Mouse (Mus musculus) kidney, postnatal 0 days (tissue): ENCODE measurements around the gene Elovl5. TPM values are rescaled to one million over a fixed set of nuclear protein-coding genes. Genes with fewer than 3 reads are reported as not detected.

Source experiments
- ATAC-seq: fragments of 200-750 bp; cut with Nextera tagmentation; replicated peaks from 2 replicates; pipeline ENCODE4 v1.8.0; 2017; ENCODE audit warnings: low read depth, moderate number of reproducible peaks, moderate TSS enrichment, moderate library complexity; ENCODE audit not compliant: low FRiP score
- DNase-seq: peaks from one replicate; pipeline ENCODE4 v3.0.0-alpha.2; 2016; ENCODE audit warnings: low spot score
- H3K27ac ChIP-seq: fragments of 300-500 bp; sonication (generic); 2 replicates; pipeline ENCODE4 v1.5.1; 2014; ENCODE audit warnings: mild to moderate bottlenecking
- H3K27me3 ChIP-seq: fragments of 300-500 bp; sonication (generic); 2 replicates; pipeline ENCODE4 v1.6.1; 2014; ENCODE audit warnings: low read length, mixed read lengths; ENCODE audit not compliant: insufficient read depth
- H3K36me3 ChIP-seq: fragments of 300-500 bp; sonication (generic); 2 replicates; pipeline ENCODE4 v1.6.1; 2014; ENCODE audit warnings: low read length, mixed read lengths; ENCODE audit not compliant: insufficient read depth
- H3K4me1 ChIP-seq: fragments of 300-500 bp; sonication (generic); replicated peaks from 2 replicates; pipeline ENCODE4 v1.6.1; 2014; ENCODE audit warnings: antibody characterized with exemption, low read length, mixed read lengths; ENCODE audit not compliant: insufficient read depth
- H3K4me2 ChIP-seq: fragments of 300-500 bp; sonication (generic); 2 replicates; pipeline ENCODE4 v1.6.1; 2014; ENCODE audit warnings: mild to moderate bottlenecking, low read length, moderate library complexity, mixed read lengths
- H3K4me3 ChIP-seq: fragments of 300-500 bp; sonication (generic); replicated peaks from 2 replicates; pipeline ENCODE4 v1.5.1; 2014; ENCODE audit warnings: low read depth, low read length
- H3K9ac ChIP-seq: fragments of 300-500 bp; sonication (generic); 2 replicates; pipeline ENCODE4 v1.6.1; 2014; ENCODE audit warnings: low read depth, low read length
- H3K9me3 ChIP-seq: fragments of 300-500 bp; sonication (generic); replicated peaks from 2 replicates; pipeline ENCODE4 v1.6.1; 2016; ENCODE audit warnings: low read length, inconsistent platforms, mixed read lengths
- CTCF ChIP-seq: IDR thresholded peaks from 2 replicates; pipeline ENCODE4 v1.5.1; 2016; ENCODE audit warnings: antibody characterized with exemption, low read depth, mild to moderate bottlenecking, moderate library complexity
- WGBS: fragments of 180-500 bp; shearing (Covaris S2); extraction: QIAGEN DNeasy Blood & Tissue Kit; methylation state at CpG from one replicate; pipeline ENCODE4 v1.1.7; 2014; 5-methylcytosine and 5-hydroxymethylcytosine counted together
- polyA plus RNA-seq: library from polyadenylated mRNA; unstranded; fragments of >200 nt; fragmentation: Nextera tagmentation; extraction: Ambion mirVana; gene quantifications from 2 replicates; pipeline ENCODE4 v1.2.1, GENCODE M21; 2015

The Elovl5 gene
- polyA plus RNA-seq, 1 experiment from 2014 or later = 60.5 TPM

DNA sequence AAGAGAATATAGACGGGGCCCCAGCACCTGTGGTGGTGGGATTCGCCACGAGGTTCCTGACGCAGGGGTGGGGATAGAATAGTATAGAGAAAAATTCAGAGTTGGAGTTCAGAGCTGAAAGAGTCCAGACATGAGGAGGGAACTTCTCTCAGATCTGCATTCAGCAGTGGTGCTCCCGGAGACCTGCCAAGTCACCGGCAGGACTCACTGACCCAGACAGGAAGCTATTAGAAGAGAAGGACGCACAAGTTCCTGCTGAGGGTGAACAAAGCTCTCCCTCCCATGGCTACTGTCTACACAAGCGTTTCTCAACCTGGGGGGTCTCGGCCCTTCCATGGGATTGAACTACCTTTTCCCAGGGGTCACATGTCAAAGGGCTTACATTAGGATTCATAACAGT, 78.1 kb downstream of the Elovl5 start:
- Histone ChIP-seq H3K4me3 (no peak overlapping the region), H3K4me1 (no peaks in the 10 kb centered on the region), H3K9ac (no peak overlapping the region), H3K27ac (no peak overlapping the region), H3K9me3 (no peaks in the 10 kb centered on the region), H3K36me3 (no peaks in the 10 kb centered on the region), H3K4me2 (no peak overlapping the region), H3K27me3 (no peaks in the 10 kb centered on the region)
- 71% methylated on average over 9 of the region's 9 CpGs for WGBS
- ATAC-seq = no peak
- no peak for DNase-seq
- no peak for TF ChIP-seq CTCF

DNA sequence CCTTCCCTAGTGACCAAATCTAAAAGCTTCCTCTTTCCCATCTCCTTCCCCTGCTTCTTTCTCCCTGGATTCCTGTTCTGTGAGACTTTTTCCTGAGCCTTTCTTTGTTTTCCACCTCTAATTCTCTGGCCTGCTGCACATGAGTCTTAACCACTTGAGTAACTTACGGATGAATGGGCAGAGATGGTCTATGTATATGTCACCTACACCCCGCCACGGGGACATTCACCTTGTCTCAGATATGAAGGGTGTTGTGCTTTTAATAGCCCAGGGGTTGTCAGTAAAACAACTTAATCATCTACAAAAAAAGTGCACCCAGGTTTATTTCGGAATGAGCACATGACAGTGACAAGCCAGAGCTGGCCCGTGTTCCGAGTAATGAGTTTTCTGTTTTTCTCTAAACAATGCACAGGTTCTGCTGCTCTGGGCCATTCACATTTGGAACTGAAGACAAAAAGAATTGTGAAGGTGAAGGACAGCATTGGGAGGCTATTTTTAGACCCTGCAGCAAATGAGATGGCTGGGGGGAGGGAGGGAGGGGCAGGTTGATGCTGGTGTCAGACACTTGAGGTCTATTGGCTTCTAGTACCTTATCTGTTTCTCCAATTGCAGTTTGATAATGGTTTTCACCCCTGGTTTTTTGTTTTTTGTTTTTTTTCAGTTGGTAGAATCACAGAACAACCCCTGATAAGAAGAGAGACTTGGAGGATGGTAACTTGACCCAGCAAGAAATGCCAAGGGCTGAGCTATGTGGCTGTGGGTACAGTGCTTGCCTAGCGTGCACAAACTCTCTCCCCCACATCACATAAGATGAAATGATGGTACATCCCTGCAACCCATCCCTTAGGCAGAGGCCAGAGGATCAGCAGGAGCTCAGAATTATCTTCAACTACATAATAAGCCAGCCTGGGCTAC, 83.7 kb downstream of the Elovl5 start:
- Histone ChIP-seq H3K9ac (no peak overlapping the region), H3K4me2 (no peak overlapping the region), H3K4me1 (no peaks in the 10 kb centered on the region), H3K27ac (no peak overlapping the region), H3K36me3 (no peaks in the 10 kb centered on the region), H3K9me3 (no peaks in the 10 kb centered on the region), H3K4me3 (no peak overlapping the region), H3K27me3 (no peaks in the 10 kb centered on the region)
- no peak for ATAC-seq
- no peak for DNase-seq
- TF ChIP-seq CTCF = no peak
- 78% methylated on average over 7 of the region's 7 CpGs for WGBS

DNA sequence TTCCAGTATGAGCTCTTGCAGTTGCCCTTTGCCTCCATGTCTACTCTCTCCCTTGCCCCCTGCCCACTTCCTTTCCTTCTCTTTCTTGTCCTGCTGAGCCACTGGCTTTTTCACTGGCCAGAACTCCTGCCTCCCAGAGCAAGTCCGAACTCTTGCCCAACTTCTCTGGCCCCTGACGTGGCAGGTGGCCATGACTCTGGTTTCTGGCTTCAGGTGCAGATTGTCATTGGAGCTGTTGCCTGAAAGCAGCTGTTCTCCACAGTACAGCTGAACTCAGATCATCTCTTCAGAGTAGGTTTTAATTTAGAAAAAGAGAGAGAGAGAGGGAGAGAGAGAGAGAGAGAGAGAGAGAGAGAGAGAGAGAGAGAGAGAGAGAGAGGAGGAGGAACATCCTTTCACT, 86.1 kb downstream of the Elovl5 start:
- TF ChIP-seq CTCF = no peak
- H3K4me2 ChIP-seq = no peak overlapping the region
- DNase-seq (no peak), ATAC-seq (no peak)
- 71% methylated on average over 2 of the region's 2 CpGs for WGBS
- H3K9ac ChIP-seq = no peak overlapping the region
- H3K36me3 ChIP-seq = no peaks in the 10 kb centered on the region
- no peak overlapping the region for H3K27ac ChIP-seq
- H3K27me3 ChIP-seq = no peaks in the 10 kb centered on the region
- H3K4me1 ChIP-seq = no peaks in the 10 kb centered on the region
- no peak overlapping the region for H3K4me3 ChIP-seq
- H3K9me3 ChIP-seq = no peaks in the 10 kb centered on the region

DNA sequence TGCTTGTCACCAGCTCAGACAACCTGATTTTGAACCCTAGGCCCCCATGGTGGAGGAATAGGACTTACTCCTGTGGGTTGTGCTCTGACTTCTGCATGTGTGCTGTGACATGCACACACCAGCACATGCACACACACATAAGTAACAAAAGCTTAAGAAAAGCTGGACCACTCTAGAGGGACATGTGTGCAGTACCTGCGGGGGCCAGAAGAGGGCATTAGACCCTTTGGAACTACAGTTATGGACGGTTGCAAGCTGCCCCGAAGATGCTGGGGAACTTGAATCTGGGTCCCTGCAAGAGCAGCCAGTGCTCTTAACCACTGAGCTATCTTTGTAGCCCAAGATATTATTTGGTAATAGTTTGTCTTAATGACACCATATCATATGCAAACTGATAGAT, 88.3 kb downstream of the Elovl5 start:
- Histone ChIP-seq H3K27ac (no peak overlapping the region), H3K4me1 (no peaks in the 10 kb centered on the region), H3K9me3 (no peaks in the 10 kb centered on the region), H3K4me2 (no peak overlapping the region), H3K27me3 (no peaks in the 10 kb centered on the region), H3K4me3 (no peak overlapping the region), H3K36me3 (no peaks in the 10 kb centered on the region), H3K9ac (no peak overlapping the region)
- ATAC-seq (no peak), DNase-seq (peak; percentile 18)
- peak; percentile 60 for TF ChIP-seq CTCF
- 66% methylated on average over 3 of the region's 3 CpGs for WGBS

DNA sequence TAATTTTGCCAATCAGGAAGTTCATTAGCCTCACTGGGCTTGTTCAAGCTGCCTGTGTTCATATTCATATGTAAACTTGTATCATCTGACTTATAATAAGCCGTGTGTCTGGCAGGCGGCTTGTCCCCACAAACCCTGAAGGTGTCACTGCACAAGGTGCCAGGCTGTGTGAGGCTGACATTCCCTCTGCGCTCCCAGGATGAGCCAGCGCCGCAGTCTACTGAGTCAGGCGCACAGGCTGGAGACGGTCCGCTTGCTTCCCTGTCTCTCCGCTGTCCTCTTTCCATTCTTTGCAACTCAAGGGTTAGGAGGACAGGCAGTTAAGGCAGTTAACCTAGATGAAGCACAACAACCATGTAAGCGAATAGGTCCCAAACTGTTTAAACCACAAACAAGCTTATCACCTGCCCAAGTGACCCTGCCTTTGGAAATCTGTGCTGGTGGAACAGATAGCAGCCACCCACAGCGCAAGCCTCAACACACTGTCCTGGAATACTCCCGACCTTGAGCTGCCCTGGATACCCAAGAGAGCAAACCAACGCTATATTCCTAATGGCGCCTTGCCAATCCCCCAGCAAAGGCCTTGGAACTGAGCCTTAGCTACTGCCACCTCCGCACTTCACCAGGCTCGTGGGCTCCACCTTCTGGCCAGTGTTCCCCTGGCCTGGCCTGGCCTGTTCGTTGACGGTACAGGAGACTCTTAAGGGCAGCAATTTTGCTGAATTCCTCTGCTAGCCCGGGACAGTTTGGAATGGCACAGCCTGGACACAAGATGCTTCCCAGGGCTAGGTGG, 89.2 kb downstream of the Elovl5 start:
- H3K27ac ChIP-seq = no peak overlapping the region
- 48% methylated on average over 19 of the region's 19 CpGs for WGBS

DNA sequence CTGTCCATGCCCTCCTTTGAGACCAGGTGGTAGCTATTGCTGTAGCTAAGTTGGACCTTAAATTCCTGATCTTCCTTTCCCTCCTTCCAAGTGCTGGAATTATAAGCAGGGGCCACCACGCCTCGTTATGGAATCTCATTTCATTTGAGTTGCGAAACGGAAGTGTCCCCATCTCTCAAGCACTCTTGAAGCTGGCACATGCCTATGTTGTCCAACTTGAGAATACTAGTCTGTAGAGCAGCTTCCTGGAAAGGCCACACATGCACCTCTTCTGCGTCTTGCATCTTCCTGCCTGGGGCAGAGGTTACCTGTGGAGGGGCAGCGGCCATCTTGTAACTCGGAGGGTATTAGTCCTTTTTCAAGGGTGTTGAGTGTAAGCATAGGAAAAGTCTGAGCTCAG, 92.2 kb downstream of the Elovl5 start:
- Histone ChIP-seq H3K4me3 (no peak overlapping the region), H3K4me2 (no peak overlapping the region), H3K27ac (no peak overlapping the region), H3K4me1 (no peaks in the 10 kb centered on the region), H3K9ac (no peak overlapping the region), H3K9me3 (no peaks in the 10 kb centered on the region), H3K27me3 (no peaks in the 10 kb centered on the region), H3K36me3 (no peaks in the 10 kb centered on the region)
- no peak for TF ChIP-seq CTCF
- ATAC-seq = no peak
- 91% methylated on average over 7 of the region's 7 CpGs for WGBS
- DNase-seq = no peak

More for the DNA sequence above, 89.2 kb downstream of the Elovl5 start:
- ATAC-seq (peak; percentile 58; the same call in 1 of the 2 replicates), DNase-seq (peak; percentile 89)
- H3K9me3 ChIP-seq = no peaks in the 10 kb centered on the region
- TF ChIP-seq CTCF = peak; percentile 88
- H3K4me3 ChIP-seq = no peak overlapping the region
- H3K4me2 ChIP-seq = no peak overlapping the region
- no peaks in the 10 kb centered on the region for H3K36me3 ChIP-seq
- no peak overlapping the region for H3K9ac ChIP-seq
- H3K27me3 ChIP-seq = no peaks in the 10 kb centered on the region
- H3K4me1 ChIP-seq = no peaks in the 10 kb centered on the region
